Mouse (Mus musculus) liver, postnatal 0 days (tissue): Measurements from ENCODE around the gene Hoga1.

Source experiments
- CTCF ChIP-seq: sonication (generic); IDR thresholded peaks from 2 replicates; pipeline ENCODE4 v1.5.1; 2016; ENCODE audit warnings: antibody characterized with exemption, low read depth
- EP300 ChIP-seq: IDR thresholded peaks from 2 replicates; pipeline ENCODE4 v1.6.1; 2016; ENCODE audit warnings: antibody characterized with exemption, low read depth, mild to moderate bottlenecking

DNA sequence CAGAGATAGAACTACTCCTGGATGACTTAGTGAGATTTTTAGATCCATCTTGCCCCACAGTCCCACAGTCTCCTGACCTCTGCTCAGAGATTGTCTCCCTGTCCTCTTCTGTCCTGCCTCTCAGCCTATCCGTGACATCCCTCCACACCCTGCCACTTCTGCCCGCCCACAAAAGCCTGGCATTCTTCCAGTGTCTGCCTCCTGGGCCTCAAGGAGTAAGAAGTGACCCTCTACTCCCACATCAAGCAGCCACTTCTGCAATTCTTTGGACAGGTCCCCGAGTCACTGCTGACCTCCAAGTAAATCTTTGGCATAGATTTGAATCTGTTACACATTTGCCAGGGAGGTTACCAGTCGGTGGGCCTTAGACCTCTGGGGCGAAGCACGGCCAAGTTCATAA, 8.8 kb downstream of the Hoga1 start:
- no peak for TF ChIP-seq EP300
- TF ChIP-seq CTCF, result no peak
